In genomic region chr6:87127049-87127753, GRCm38 (mm10) we compare ENCODE assay signal across 14 mouse cellular contexts. TPM values are rescaled to one million over a fixed set of nuclear protein-coding genes. Genes with fewer than 3 reads are reported as not detected.
DNase-seq lines count a peak whose midpoint lies in the region; ATAC-seq lines count a peak whose summit lies in the region.
"Had no signal": no experiment of that assay in that cellular context is flagged by ENCODE, and none has a peak within 500 bp of the region (broad histone marks: within the 10 kb centered on the region; RNA-seq: fewer than 3 reads in every experiment).

No protein-coding gene starts in this region.

- 37% methylated on average over 8 of the region's 8 CpGs for WGBS in kidney, embryonic 16.5 days
- WGBS in embryonic facial prominence, embryonic 15.5 days: 29% methylated on average over 8 of the region's 8 CpGs
- whole genome bisulfite sequencing in midbrain, embryonic 16.5 days: 77% methylated on average over 8 of the region's 8 CpGs

- no peak overlapping the region for H3K4me2 ChIP-seq in kidney, embryonic 16.5 days (replicated peaks; ENCODE audit: low read depth, low read length)
- H3K4me2 ChIP-seq in embryonic facial prominence, embryonic 15.5 days (replicated peaks): no peak overlapping the region
- H3K4me2 ChIP-seq in midbrain, embryonic 16.5 days (ENCODE audit: low read length): no peak overlapping the region
- H3K4me2 ChIP-seq: hindbrain, embryonic 14.5 days; liver, embryonic 15.5 days had no signal

- DNase-seq in kidney, adult 11 months: no peak
- peak; percentile 68 for DNase-seq in MN1 (ENCODE audit: low spot score)
- DNase-seq in lung, postnatal 36 days: peak; percentile 75
- DNase-seq in retina, postnatal 1 day: no peak
- DNase-seq in left cerebral cortex, postnatal 36 days (ENCODE audit: low spot score in 2 of 2): no peak
- DNase-seq: cerebellum, adult 11-12 months; gastrocnemius, postnatal 14 days; right cerebral cortex, adult 18-20 months had no signal

- peak; percentile 71; the same call in 1 of the 2 replicates for ATAC-seq in kidney, embryonic 16.5 days (ENCODE audit: low FRiP score, low TSS enrichment)
- peak; percentile 39; the same call in 1 of the 2 replicates for ATAC-seq in embryonic facial prominence, embryonic 15.5 days (ENCODE audit: insufficient number of reproducible peaks, low FRiP score, low TSS enrichment, low read depth)
- no peak for ATAC-seq in midbrain, embryonic 16.5 days

- H3K27me3 ChIP-seq in kidney, embryonic 16.5 days (ENCODE audit: insufficient read depth, low read length): no peaks in the 10 kb centered on the region
- H3K27me3 ChIP-seq in embryonic facial prominence, embryonic 15.5 days: no peaks in the 10 kb centered on the region
- H3K27me3 ChIP-seq in midbrain, embryonic 16.5 days (ENCODE audit: control insufficient read depth, insufficient read depth, low read depth, low read length): no peaks in the 10 kb centered on the region
- H3K27me3 ChIP-seq: liver, embryonic 15.5 days had no signal

- intact Hi-C loops in left cerebral cortex, postnatal 36 days (cut with DNase I): no loop called here

- peaks cover 10% of the 10 kb centered on the region for H3K4me1 ChIP-seq in kidney, embryonic 16.5 days (ENCODE audit: insufficient read depth, low read length)
- peaks cover 17% of the 10 kb centered on the region for H3K4me1 ChIP-seq in embryonic facial prominence, embryonic 15.5 days
- no peaks in the 10 kb centered on the region; the same call in 1 of the 2 replicates for H3K4me1 ChIP-seq in midbrain, embryonic 16.5 days (ENCODE audit: control insufficient read depth, insufficient read depth, low read length)

- H3K36me3 ChIP-seq in kidney, embryonic 16.5 days (ENCODE audit: insufficient read depth, low read length): no peaks in the 10 kb centered on the region
- no peaks in the 10 kb centered on the region; the same call in 1 of the 2 replicates for H3K36me3 ChIP-seq in embryonic facial prominence, embryonic 15.5 days
- H3K36me3 ChIP-seq in midbrain, embryonic 16.5 days (ENCODE audit: control insufficient read depth, insufficient read depth, low read length): no peaks in the 10 kb centered on the region
- H3K36me3 ChIP-seq: liver, embryonic 15.5 days had no signal

- no peak overlapping the region for H3K27ac ChIP-seq in kidney, embryonic 16.5 days (ENCODE audit: low read length)
- H3K27ac ChIP-seq in embryonic facial prominence, embryonic 15.5 days (replicated peaks): peak overlapping the region; percentile 51; the same call in 1 of the 2 replicates
- no peak overlapping the region for H3K27ac ChIP-seq in midbrain, embryonic 16.5 days (ENCODE audit: low read length)
- H3K27ac ChIP-seq: hindbrain, embryonic 14.5 days; liver, embryonic 15.5 days had no signal

- H3K9me3 ChIP-seq in kidney, embryonic 16.5 days (ENCODE audit: low read length): peaks cover 3% of the 10 kb centered on the region; the same call in 1 of the 2 replicates
- H3K9me3 ChIP-seq in embryonic facial prominence, embryonic 15.5 days (replicated peaks): no peaks in the 10 kb centered on the region
- H3K9me3 ChIP-seq in midbrain, embryonic 16.5 days (replicated peaks; ENCODE audit: control insufficient read depth, low read length, poor library complexity, severe bottlenecking): no peaks in the 10 kb centered on the region
- H3K9me3 ChIP-seq: liver, embryonic 15.5 days had no signal

- H3K9ac ChIP-seq in kidney, embryonic 16.5 days (replicated peaks; ENCODE audit: low read length): no peak overlapping the region
- H3K9ac ChIP-seq in embryonic facial prominence, embryonic 15.5 days: no peak overlapping the region
- H3K9ac ChIP-seq in midbrain, embryonic 16.5 days (ENCODE audit: low read depth, low read length): no peak overlapping the region
- H3K9ac ChIP-seq: hindbrain, embryonic 14.5 days; liver, embryonic 15.5 days had no signal

- no peak overlapping the region for H3K4me3 ChIP-seq in kidney, embryonic 16.5 days (ENCODE audit: low read length)
- no peak overlapping the region for H3K4me3 ChIP-seq in embryonic facial prominence, embryonic 15.5 days (replicated peaks)
- no peak overlapping the region for H3K4me3 ChIP-seq in midbrain, embryonic 16.5 days (ENCODE audit: low read depth, low read length)
- H3K4me3 ChIP-seq: liver, embryonic 15.5 days had no signal

RNA-seq across cellular contexts. Expression of gene D6Ertd527e, which starts 22.7 kb away (rescaled TPM):
- 0.26 and 0.39 TPM in 2 replicates for polyA plus RNA-seq in kidney, embryonic 16.5 days (2015; fragmentation: Nextera tagmentation; extraction: Ambion mirVana)
- 0.28 and 0.75 TPM in 2 replicates for polyA plus RNA-seq in embryonic facial prominence, embryonic 15.5 days (2015; fragmentation: Nextera tagmentation; extraction: Ambion mirVana)
- polyA plus RNA-seq in midbrain, embryonic 16.5 days (2015; fragmentation: Nextera tagmentation; extraction: Ambion mirVana): 0.19 TPM in 1 of 2 replicates, not detected in the other
- total RNA-seq in left cerebral cortex, postnatal 36 days (2021): not detected
- total RNA-seq: ES-E14; gastrocnemius, postnatal 14 days had no signal
- polyA plus RNA-seq: liver, embryonic 15.5 days had no signal

Comparison
In these comparisons a context has a peak if more than half of its experiments do, and no peak if none do; other contexts are left out.
1. DNase-seq: peak in MN1 (single experiment) and lung, postnatal 36 days (single experiment); none in kidney, adult 11 months (single experiment), retina, postnatal 1 day (single experiment) and left cerebral cortex, postnatal 36 days (0 of 2).